Mouse (Mus musculus) liver, embryonic 16.5 days (tissue): ENCODE data around the gene R3hdml. TPM values are rescaled to one million over a fixed set of nuclear protein-coding genes. Genes with fewer than 3 reads are reported as not detected.

Source experiments
- ATAC-seq: fragments of 200-750 bp; cut with Nextera tagmentation; 2 replicates; pipeline ENCODE4 v1.8.0; 2017; ENCODE audit warnings: low read depth, mild to moderate bottlenecking, moderate number of reproducible peaks, moderate library complexity
- H3K27ac ChIP-seq: fragments of 300-500 bp; sonication (generic); 2 replicates; pipeline ENCODE4 v1.5.1; 2014; ENCODE audit warnings: mild to moderate bottlenecking, low read length
- H3K27me3 ChIP-seq: fragments of 300-500 bp; sonication (generic); 2 replicates; pipeline ENCODE4 v1.6.1; 2014; ENCODE audit warnings: low read depth, low read length, mixed read lengths; ENCODE audit not compliant: control insufficient read depth, insufficient read depth
- H3K36me3 ChIP-seq: fragments of 300-500 bp; sonication (generic); 2 replicates; pipeline ENCODE4 v1.6.1; 2014; ENCODE audit warnings: mild to moderate bottlenecking; ENCODE audit not compliant: control insufficient read depth, insufficient read depth
- H3K4me1 ChIP-seq: fragments of 300-500 bp; sonication (generic); 2 replicates; pipeline ENCODE4 v1.6.1; 2014; ENCODE audit warnings: low read depth, low read length, mixed read lengths; ENCODE audit not compliant: control insufficient read depth
- H3K4me2 ChIP-seq: fragments of 300-500 bp; sonication (generic); 2 replicates; pipeline ENCODE4 v1.6.1; 2014; ENCODE audit warnings: low read depth, low read length, mixed read lengths
- H3K4me3 ChIP-seq: fragments of 300-500 bp; sonication (generic); 2 replicates; pipeline ENCODE4 v1.5.1; 2014; ENCODE audit warnings: low read depth, mild to moderate bottlenecking, low read length
- H3K9ac ChIP-seq: fragments of 300-500 bp; sonication (generic); 2 replicates; pipeline ENCODE4 v1.6.1; 2014; ENCODE audit warnings: low read depth, low read length
- H3K9me3 ChIP-seq: fragments of 300-500 bp; sonication (generic); replicated peaks from 2 replicates; pipeline ENCODE4 v1.6.1; 2016; ENCODE audit warnings: low read length; ENCODE audit not compliant: control insufficient read depth
- WGBS: fragments of 180-500 bp; shearing (Covaris S2); extraction: QIAGEN DNeasy Blood & Tissue Kit; methylation state at CpG from one replicate; pipeline ENCODE4 v1.1.7; 2014; ENCODE audit not compliant: insufficient replicate concordance; 5-methylcytosine and 5-hydroxymethylcytosine counted together
- polyA plus RNA-seq: library from polyadenylated mRNA; unstranded; fragments of >200 nt; fragmentation: Nextera tagmentation; extraction: Ambion mirVana; gene quantifications from 2 replicates; pipeline ENCODE4 v1.2.1, GENCODE M21; 2015

R3hdml gene
- polyA plus RNA-seq, 1 experiment from 2014 or later: not detected

- H3K36me3 ChIP-seq: no peaks in the 10 kb centered on the region
- no peak overlapping the region for H3K4me2 ChIP-seq
- H3K27me3 ChIP-seq: no peaks in the 10 kb centered on the region
- H3K9ac ChIP-seq: no peak overlapping the region
- H3K4me3 ChIP-seq: no peak overlapping the region
- ATAC-seq: no peak
- 42% methylated on average over 5 of the region's 5 CpGs for WGBS
- H3K9me3 ChIP-seq: no peaks in the 10 kb centered on the region
- no peak overlapping the region for H3K27ac ChIP-seq
- no peaks in the 10 kb centered on the region for H3K4me1 ChIP-seq
These were observed 2.3 kb upstream of the R3hdml start for GRCm38 (mm10) chr2:163489725-163490291.

DNA sequence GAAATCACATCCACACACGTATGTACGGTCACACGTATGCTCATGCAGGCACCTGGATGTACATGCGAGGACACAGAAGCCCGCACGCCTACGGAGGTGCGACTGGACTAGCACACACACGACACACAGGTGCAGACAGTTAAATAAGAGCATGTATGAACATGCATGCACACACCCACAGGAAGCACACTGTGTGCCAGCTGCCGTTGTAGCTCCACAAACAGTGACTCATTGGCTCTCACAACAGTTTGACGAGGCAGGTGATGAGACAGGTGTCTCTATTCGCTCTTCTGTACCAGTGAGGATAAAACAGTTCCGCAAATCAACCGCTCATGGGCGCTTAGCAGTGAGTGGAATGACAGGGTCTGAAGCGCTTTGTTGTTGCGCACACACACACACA lies 1.5 kb upstream of the R3hdml start:
- H3K4me3 ChIP-seq: no peak overlapping the region
- H3K9ac ChIP-seq: no peak overlapping the region
- H3K27me3 ChIP-seq: no peaks in the 10 kb centered on the region
- no peaks in the 10 kb centered on the region for H3K9me3 ChIP-seq
- H3K36me3 ChIP-seq: no peaks in the 10 kb centered on the region
- no peaks in the 10 kb centered on the region for H3K4me1 ChIP-seq
- WGBS: 73% methylated on average over 17 of the region's 17 CpGs
- H3K27ac ChIP-seq: no peak overlapping the region
- no peak for ATAC-seq
- no peak overlapping the region for H3K4me2 ChIP-seq

DNA sequence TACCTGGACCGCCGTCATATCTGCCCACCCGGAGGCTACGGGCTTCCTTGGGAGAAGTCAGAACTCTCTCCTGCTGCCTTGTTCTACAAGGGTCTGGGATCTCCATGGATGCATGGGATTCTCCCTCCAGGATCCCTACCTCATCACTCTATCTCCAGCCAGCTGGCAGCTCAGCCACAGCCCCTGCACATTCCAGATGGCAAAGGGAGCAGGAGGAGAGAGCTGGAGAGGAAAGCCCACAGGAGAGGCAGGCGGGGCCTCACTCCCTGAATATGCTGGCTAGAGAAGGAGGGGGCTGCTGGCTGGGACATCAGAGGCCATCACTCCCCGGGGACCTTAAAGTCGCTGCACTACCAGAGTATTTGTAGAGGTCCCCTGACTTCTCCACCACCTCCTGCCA lies 767 bp upstream of the R3hdml start:
- Histone ChIP-seq H3K9ac (no peak overlapping the region), H3K36me3 (no peaks in the 10 kb centered on the region), H3K27me3 (no peaks in the 10 kb centered on the region), H3K4me1 (no peaks in the 10 kb centered on the region), H3K27ac (no peak overlapping the region), H3K9me3 (no peaks in the 10 kb centered on the region), H3K4me3 (no peak overlapping the region), H3K4me2 (no peak overlapping the region)
- 49% methylated on average over 7 of the region's 7 CpGs for WGBS
- ATAC-seq: no peak

- Histone ChIP-seq H3K4me1 (no peaks in the 10 kb centered on the region), H3K9me3 (no peaks in the 10 kb centered on the region), H3K27me3 (no peaks in the 10 kb centered on the region), H3K36me3 (no peaks in the 10 kb centered on the region), H3K4me2 (no peak overlapping the region), H3K27ac (no peak overlapping the region), H3K9ac (no peak overlapping the region), H3K4me3 (no peak overlapping the region)
- no peak for ATAC-seq
- 37% methylated on average over 5 of the region's 5 CpGs for WGBS
These were observed 913 bp downstream of the R3hdml start for GRCm38 (mm10) chr2:163493031-163493430.

DNA sequence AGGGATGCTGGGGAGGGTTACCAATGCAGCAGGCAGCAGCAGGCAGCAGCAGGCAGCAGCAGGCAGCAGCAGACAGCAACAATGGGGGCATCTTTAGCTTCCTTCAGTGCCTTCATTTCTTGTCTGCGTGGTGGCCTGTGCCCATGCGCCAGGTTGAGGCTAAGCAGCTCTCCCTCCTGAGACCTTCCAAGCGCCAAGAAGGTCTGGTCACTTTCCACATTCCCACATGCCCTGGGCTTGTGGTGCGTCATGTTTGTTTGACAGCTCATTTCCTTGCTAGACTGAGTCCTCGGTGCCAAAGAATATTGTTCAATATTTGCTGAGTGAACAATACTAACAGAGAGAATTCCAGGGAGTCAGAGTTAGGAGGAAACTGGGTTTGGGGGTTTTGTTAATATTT lies 1.9 kb downstream of the R3hdml start:
- no peak overlapping the region for H3K27ac ChIP-seq
- 34% methylated on average over 5 of the region's 5 CpGs for WGBS
- H3K9me3 ChIP-seq: no peaks in the 10 kb centered on the region
- ATAC-seq: no peak
- no peaks in the 10 kb centered on the region for H3K4me1 ChIP-seq
- H3K4me2 ChIP-seq: no peak overlapping the region
- H3K4me3 ChIP-seq: no peak overlapping the region
- no peaks in the 10 kb centered on the region for H3K36me3 ChIP-seq
- no peak overlapping the region for H3K9ac ChIP-seq
- no peaks in the 10 kb centered on the region for H3K27me3 ChIP-seq

DNA sequence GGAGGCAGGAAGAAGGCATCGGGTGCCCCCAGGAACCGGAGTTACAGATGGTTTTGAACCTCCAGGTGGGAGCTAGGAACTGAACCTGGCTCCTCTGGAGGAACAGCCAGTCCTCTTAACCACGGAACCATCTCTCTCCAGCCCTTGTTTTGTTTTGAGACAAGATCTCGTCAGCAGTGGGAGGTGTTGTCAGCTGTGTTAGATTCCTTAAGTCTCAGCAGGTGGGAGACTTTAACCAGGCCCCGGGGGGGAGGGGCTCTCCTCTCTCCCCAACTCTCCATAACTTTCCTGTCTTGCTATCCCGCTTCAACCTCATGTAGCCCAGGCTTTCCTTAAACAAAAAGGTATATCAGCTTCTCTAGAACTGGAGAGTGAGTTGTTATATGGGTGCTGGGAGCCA lies 2.3 kb downstream of the R3hdml start:
- no peaks in the 10 kb centered on the region for H3K9me3 ChIP-seq
- WGBS: 33% methylated on average over 6 of the region's 6 CpGs
- ATAC-seq: no peak

GRCm38 (mm10) chr2:163502219-163502618 lies 10.1 kb downstream of the R3hdml start:
- Histone ChIP-seq H3K4me2 (no peak overlapping the region), H3K36me3 (no peaks in the 10 kb centered on the region), H3K4me1 (no peaks in the 10 kb centered on the region), H3K27me3 (no peaks in the 10 kb centered on the region), H3K9me3 (no peaks in the 10 kb centered on the region), H3K4me3 (no peak overlapping the region), H3K27ac (no peak overlapping the region), H3K9ac (no peak overlapping the region)
- ATAC-seq: no peak
- 51% methylated on average over 2 of the region's 2 CpGs for WGBS

More for the DNA sequence above, 2.3 kb downstream of the R3hdml start:
- no peak overlapping the region for H3K4me2 ChIP-seq
- H3K27me3 ChIP-seq: no peaks in the 10 kb centered on the region
- no peak overlapping the region for H3K4me3 ChIP-seq
- H3K27ac ChIP-seq: no peak overlapping the region
- no peak overlapping the region for H3K9ac ChIP-seq
- H3K4me1 ChIP-seq: no peaks in the 10 kb centered on the region
- H3K36me3 ChIP-seq: no peaks in the 10 kb centered on the region

DNA sequence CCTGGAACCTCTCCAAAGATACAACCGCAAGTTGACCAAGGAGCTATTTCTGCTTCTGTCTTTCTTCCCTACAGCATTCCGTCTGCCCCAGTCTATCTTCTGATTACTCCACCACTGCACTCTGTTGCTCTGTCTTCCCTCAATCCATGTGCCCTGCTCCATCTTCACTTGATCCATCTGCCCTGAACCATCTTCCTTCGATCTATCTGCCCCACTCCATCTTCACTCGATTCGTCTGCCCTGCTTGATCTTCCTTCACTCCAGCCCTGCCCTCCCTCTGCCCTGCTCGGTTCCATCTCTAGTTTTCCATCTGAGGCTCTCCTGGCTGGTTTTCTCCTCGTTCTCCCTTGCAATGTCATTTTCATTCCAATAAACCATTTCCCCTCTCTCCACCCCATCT lies 11.1 kb downstream of the R3hdml start:
- Histone ChIP-seq H3K4me2 (no peak overlapping the region), H3K4me1 (no peaks in the 10 kb centered on the region)
- no peak for ATAC-seq

GRCm38 (mm10) chr2:163506300-163507004 lies 14.3 kb downstream of the R3hdml start, which contains the start of gene Hnf4a:
Hnf4a (plus strand) TSS chr2:163506808.
- Histone ChIP-seq H3K4me1 (no peaks in the 10 kb centered on the region), H3K36me3 (no peaks in the 10 kb centered on the region), H3K27ac (no peak within 1 kb of the TSS), H3K9ac (peak within 1 kb of the TSS; percentile 26; the same call in 1 of the 2 replicates), H3K4me2 (peak within 1 kb of the TSS; percentile 19), H3K4me3 (peak within 1 kb of the TSS; percentile 51), H3K9me3 (no peaks in the 10 kb centered on the region), H3K27me3 (no peaks in the 10 kb centered on the region)
- peak; percentile 74 for ATAC-seq
- WGBS: 60% methylated on average over 10 of the region's 10 CpGs

More for the DNA sequence above, 11.1 kb downstream of the R3hdml start:
- Histone ChIP-seq H3K4me3 (no peak overlapping the region), H3K27me3 (no peaks in the 10 kb centered on the region), H3K9me3 (no peaks in the 10 kb centered on the region), H3K27ac (no peak overlapping the region), H3K9ac (no peak overlapping the region), H3K36me3 (no peaks in the 10 kb centered on the region)
- 51% methylated on average over 7 of the region's 7 CpGs for WGBS
